Mouse (Mus musculus): ENCODE measurements around the gene Dkkl1.
A peak's percentile ranks its signal among the peaks of the same experiment; 100 is the strongest.

Gene Dkkl1

GRCm38 (mm10) chr7:45193406-45193805 is 18.5 kb downstream of the Dkkl1 start:
- no peak for DNase-seq (ENCODE audit: low spot score)

GRCm38 (mm10) chr7:45192585-45193310 is 19.2 kb downstream of the Dkkl1 start:
- no peak for DNase-seq (ENCODE audit: low spot score)

- no peak for DNase-seq (ENCODE audit: low spot score)
Measured at GRCm38 (mm10) chr7:45191803-45192363, 20.1 kb downstream of the Dkkl1 start.

- DNase-seq (ENCODE audit: low spot score), result no peak
Measured at GRCm38 (mm10) chr7:45191161-45191560, 20.8 kb downstream of the Dkkl1 start.

GRCm38 (mm10) chr7:45190186-45190585 is 21.8 kb downstream of the Dkkl1 start:
- DNase-seq (ENCODE audit: low spot score), result no peak

- no peak for DNase-seq (ENCODE audit: low spot score)
Measured at GRCm38 (mm10) chr7:45189600-45189999, 22.3 kb downstream of the Dkkl1 start.

GRCm38 (mm10) chr7:45185921-45186320 is 26.0 kb downstream of the Dkkl1 start:
- no peak for DNase-seq (ENCODE audit: low spot score)

- no peak for DNase-seq (ENCODE audit: low spot score)
Measured at GRCm38 (mm10) chr7:45183672-45184071, 28.3 kb downstream of the Dkkl1 start.

- DNase-seq (ENCODE audit: low spot score), result no peak
Measured at GRCm38 (mm10) chr7:45182606-45183005, 29.3 kb downstream of the Dkkl1 start.

- DNase-seq (ENCODE audit: low spot score), result peak; percentile 84
Measured at GRCm38 (mm10) chr7:45182199-45182601, 29.7 kb downstream of the Dkkl1 start.

- DNase-seq (ENCODE audit: low spot score), result no peak
Measured at GRCm38 (mm10) chr7:45181540-45181939, 30.4 kb downstream of the Dkkl1 start.

- no peak for DNase-seq (ENCODE audit: low spot score)
Measured at GRCm38 (mm10) chr7:45180896-45181477, 31.0 kb downstream of the Dkkl1 start, which contains the start of gene Pth2. Gene Pth2, plus strand, starts transcription at chr7:45180995.

GRCm38 (mm10) chr7:45179469-45179868 is 32.5 kb downstream of the Dkkl1 start, which contains the start of gene Gfy:
Gene Gfy, minus strand, starts transcription at chr7:45179569.
- no peak for DNase-seq (ENCODE audit: low spot score)

- DNase-seq (ENCODE audit: low spot score), result no peak
Measured at GRCm38 (mm10) chr7:45178550-45178949, 33.4 kb downstream of the Dkkl1 start.

- DNase-seq (ENCODE audit: low spot score), result no peak
Measured at GRCm38 (mm10) chr7:45176356-45176755, 35.6 kb downstream of the Dkkl1 start.

GRCm38 (mm10) chr7:45175929-45176328 is 36.0 kb downstream of the Dkkl1 start:
- DNase-seq (ENCODE audit: low spot score), result no peak

GRCm38 (mm10) chr7:45175398-45175797 is 36.5 kb downstream of the Dkkl1 start:
- no peak for DNase-seq (ENCODE audit: low spot score)

- DNase-seq (ENCODE audit: low spot score), result no peak
Measured at GRCm38 (mm10) chr7:45174567-45175280, 37.2 kb downstream of the Dkkl1 start.

GRCm38 (mm10) chr7:45173772-45174171 is 38.2 kb downstream of the Dkkl1 start:
- peak; percentile 36 for DNase-seq (ENCODE audit: low spot score)

- DNase-seq (ENCODE audit: low spot score), result peak; percentile 37
Measured at GRCm38 (mm10) chr7:45172974-45173373, 39.0 kb downstream of the Dkkl1 start.

GRCm38 (mm10) chr7:45169495-45169894 is 42.5 kb downstream of the Dkkl1 start:
- DNase-seq (ENCODE audit: low spot score), result no peak

GRCm38 (mm10) chr7:45168656-45169055 is 43.3 kb downstream of the Dkkl1 start:
- no peak for DNase-seq (ENCODE audit: low spot score)

All from T-cell, adult 2 months (primary cell).